Mouse (Mus musculus) G1E (cell line): Measurements from ENCODE around the gene Dmxl2.

ENCODE experiments used
- CTCF ChIP-seq: IDR thresholded peaks from 2 replicates; pipeline ENCODE4 v1.5.1; 2012; ENCODE audit warnings: low read depth, low read length, inconsistent platforms, mixed read lengths
- POLR2AphosphoS5 ChIP-seq: IDR thresholded peaks from 2 replicates; pipeline ENCODE4 v1.6.1; 2012; ENCODE audit warnings: low read depth, low read length, inconsistent platforms; ENCODE audit not compliant: insufficient replicate concordance

DNA sequence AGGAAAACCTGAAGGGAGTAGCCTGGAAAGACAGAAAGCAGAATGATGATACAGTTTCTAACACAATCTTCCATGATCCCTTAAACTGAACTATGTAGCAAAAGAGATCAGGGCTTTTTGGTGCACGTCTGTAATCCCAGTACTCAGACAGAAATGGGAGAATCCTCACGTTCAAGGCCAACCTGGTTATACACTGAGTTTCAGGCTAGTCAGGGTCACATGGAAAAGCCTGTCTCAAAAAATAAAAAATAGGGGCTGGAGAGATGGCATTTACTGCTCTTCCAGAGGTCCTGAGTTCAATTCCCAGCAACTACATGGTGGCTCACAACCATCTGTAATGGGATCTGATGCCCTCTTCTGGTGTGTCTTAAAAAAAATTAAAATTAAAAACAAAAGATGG, 11.0 kb downstream of the Dmxl2 start:
- no peak for TF ChIP-seq CTCF
- TF ChIP-seq POLR2AphosphoS5, result no peak
